Mouse (Mus musculus): Measurements from ENCODE around the gene Cdc34. TPM values are rescaled to one million over a fixed set of nuclear protein-coding genes. Genes with fewer than 3 reads are reported as not detected.

The Cdc34 gene
- polyA plus RNA-seq (2014; fragmentation: Illumina TruSeq; extraction: RNeasy Lipid Tissue Mini Kit (QIAGEN cat#74804); ENCODE audit: low read depth, low replicate concordance) = 64.7 TPM

GRCm38 (mm10) chr10:79681591-79682245, at the start of gene Cdc34:
Gene Cdc34 (plus strand): TSS chr10:79682195.

GRCm38 (mm10) chr10:79637128-79638110, 44.6 kb upstream of the Cdc34 start, which contains the start of gene Shc2:
Gene Shc2 (minus strand): TSS chr10:79637918.

GRCm38 (mm10) chr10:79645711-79646110, 36.3 kb upstream of the Cdc34 start, which contains the start of gene Odf3l2:
Gene Odf3l2 (minus strand): TSS chr10:79645738.

GRCm38 (mm10) chr10:79664131-79664665, 17.8 kb upstream of the Cdc34 start, which contains the start of gene Madcam1:
Gene Madcam1 (plus strand): TSS chr10:79664559.

GRCm38 (mm10) chr10:79668771-79669575, 13.0 kb upstream of the Cdc34 start, which contains the start of gene Tpgs1:
Gene Tpgs1 (plus strand): TSS chr10:79669369.

DNA sequence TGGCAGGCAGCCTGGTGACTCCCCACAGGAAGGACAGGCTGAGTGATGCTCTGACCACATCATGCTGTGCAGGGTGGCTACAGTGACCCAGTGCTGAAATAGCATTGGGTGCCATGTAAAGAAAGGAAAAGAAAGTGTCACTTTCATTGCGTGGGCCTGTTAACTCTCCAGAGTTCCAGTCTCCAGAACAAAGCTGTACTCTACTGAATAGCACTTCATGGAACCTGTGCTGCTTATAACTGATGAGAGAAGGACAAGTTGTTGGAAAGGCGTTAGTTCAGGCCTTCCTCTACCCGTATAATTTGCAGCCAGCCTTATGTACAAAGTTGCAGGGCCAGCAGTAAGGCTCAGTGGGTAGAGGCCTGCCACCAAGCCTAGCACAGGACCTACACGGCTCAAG, 6.7 kb downstream of the Cdc34 start, which contains the start of gene Gzmm:
Gzmm (plus strand) TSS at position 301 of the 400 bp plus-strand sequence.

DNA sequence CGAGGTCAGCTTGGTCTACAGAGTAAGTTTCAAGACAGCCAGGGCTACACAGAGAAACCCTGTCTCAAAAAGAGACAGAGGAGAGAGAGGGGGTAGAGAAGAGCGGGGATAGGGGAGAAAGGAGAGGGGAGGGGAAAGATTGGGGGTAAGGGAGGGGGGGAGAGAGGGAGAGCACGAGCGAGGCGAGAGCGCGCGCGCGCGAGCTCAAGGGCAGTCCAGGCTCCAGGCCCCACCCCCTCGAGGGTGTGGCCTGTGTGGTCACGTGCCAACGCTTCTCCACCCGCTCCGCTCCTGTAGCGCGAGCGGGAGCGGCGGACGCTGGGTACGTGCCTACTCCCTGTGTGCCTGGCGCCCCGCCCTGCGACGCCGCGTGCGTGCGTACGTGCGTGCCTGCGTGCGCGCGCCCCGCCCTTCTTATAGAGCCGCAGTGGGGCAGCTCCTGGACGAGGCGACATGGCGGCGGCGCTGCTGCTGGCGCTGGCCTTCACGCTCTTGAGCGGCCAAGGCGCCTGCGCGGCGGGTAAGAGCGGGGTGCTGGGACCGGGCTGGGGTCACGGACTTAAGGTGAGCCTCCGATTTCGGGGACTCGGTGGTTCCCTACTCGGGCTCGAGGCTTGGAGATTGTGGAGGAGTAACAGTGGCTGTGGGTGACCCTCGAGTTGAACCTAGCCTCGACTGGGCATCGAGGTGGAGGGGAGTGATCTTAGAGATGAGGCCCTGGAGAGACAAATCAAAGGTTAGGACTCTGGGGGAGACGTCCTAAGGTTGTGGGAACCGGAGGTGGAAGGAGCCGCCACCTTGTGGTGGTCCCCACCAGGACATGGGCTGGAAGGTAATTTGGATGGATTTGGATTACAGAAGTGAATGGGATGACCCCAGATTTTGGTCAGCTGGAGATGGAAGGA, 22.3 kb downstream of the Cdc34 start, which contains the start of gene Bsg:
Bsg (plus strand) TSS at position 427 of the 905 bp plus-strand sequence.

GRCm38 (mm10) chr10:79716254-79716987, 34.4 kb downstream of the Cdc34 start, which contains the start of gene Hcn2:
Gene Hcn2 (plus strand): TSS chr10:79716634.

Other genes with a start within 250 kb of the Cdc34 start
- gene Vmn2r83, start 213.5 kb upstream of the Cdc34 start, polyA plus RNA-seq (2014; fragmentation: Illumina TruSeq; extraction: RNeasy Lipid Tissue Mini Kit (QIAGEN cat#74804); ENCODE audit: low read depth, low replicate concordance) = not detected
- gene Plpp2, start 148.4 kb upstream of the Cdc34 start, polyA plus RNA-seq (2014; fragmentation: Illumina TruSeq; extraction: RNeasy Lipid Tissue Mini Kit (QIAGEN cat#74804); ENCODE audit: low read depth, low replicate concordance) = 32.1 TPM
- gene Mier2, start 127.0 kb upstream of the Cdc34 start, polyA plus RNA-seq (2014; fragmentation: Illumina TruSeq; extraction: RNeasy Lipid Tissue Mini Kit (QIAGEN cat#74804); ENCODE audit: low read depth, low replicate concordance) = 21.9 TPM
- 5.1 TPM for gene Theg, start 94.9 kb upstream of the Cdc34 start, polyA plus RNA-seq (2014; fragmentation: Illumina TruSeq; extraction: RNeasy Lipid Tissue Mini Kit (QIAGEN cat#74804); ENCODE audit: low read depth, low replicate concordance)
- gene C2cd4c, start 68.2 kb upstream of the Cdc34 start, polyA plus RNA-seq (2014; fragmentation: Illumina TruSeq; extraction: RNeasy Lipid Tissue Mini Kit (QIAGEN cat#74804); ENCODE audit: low read depth, low replicate concordance) = not detected
- gene Shc2, start 44.3 kb upstream of the Cdc34 start, polyA plus RNA-seq (2014; fragmentation: Illumina TruSeq; extraction: RNeasy Lipid Tissue Mini Kit (QIAGEN cat#74804); ENCODE audit: low read depth, low replicate concordance) = 4.0 TPM
- not detected for gene Odf3l2, start 36.5 kb upstream of the Cdc34 start, polyA plus RNA-seq (2014; fragmentation: Illumina TruSeq; extraction: RNeasy Lipid Tissue Mini Kit (QIAGEN cat#74804); ENCODE audit: low read depth, low replicate concordance)
- not detected for gene Madcam1, start 17.6 kb upstream of the Cdc34 start, polyA plus RNA-seq (2014; fragmentation: Illumina TruSeq; extraction: RNeasy Lipid Tissue Mini Kit (QIAGEN cat#74804); ENCODE audit: low read depth, low replicate concordance)
- gene Tpgs1, start 12.8 kb upstream of the Cdc34 start, polyA plus RNA-seq (2014; fragmentation: Illumina TruSeq; extraction: RNeasy Lipid Tissue Mini Kit (QIAGEN cat#74804); ENCODE audit: low read depth, low replicate concordance) = 29.6 TPM
- 0.63 TPM for gene Gzmm, start 6.8 kb downstream of the Cdc34 start, polyA plus RNA-seq (2014; fragmentation: Illumina TruSeq; extraction: RNeasy Lipid Tissue Mini Kit (QIAGEN cat#74804); ENCODE audit: low read depth, low replicate concordance)
- gene Bsg, start 22.3 kb downstream of the Cdc34 start, polyA plus RNA-seq (2014; fragmentation: Illumina TruSeq; extraction: RNeasy Lipid Tissue Mini Kit (QIAGEN cat#74804); ENCODE audit: low read depth, low replicate concordance) = 523 TPM
- 0.37 TPM for gene Hcn2, start 34.4 kb downstream of the Cdc34 start, polyA plus RNA-seq (2014; fragmentation: Illumina TruSeq; extraction: RNeasy Lipid Tissue Mini Kit (QIAGEN cat#74804); ENCODE audit: low read depth, low replicate concordance)
- 24.5 TPM for gene Polrmt, start 64.4 kb downstream of the Cdc34 start, polyA plus RNA-seq (2014; fragmentation: Illumina TruSeq; extraction: RNeasy Lipid Tissue Mini Kit (QIAGEN cat#74804); ENCODE audit: low read depth, low replicate concordance)
- not detected for gene Fgf22, start 72.9 kb downstream of the Cdc34 start, polyA plus RNA-seq (2014; fragmentation: Illumina TruSeq; extraction: RNeasy Lipid Tissue Mini Kit (QIAGEN cat#74804); ENCODE audit: low read depth, low replicate concordance)
- gene Rnf126, start 84.8 kb downstream of the Cdc34 start, polyA plus RNA-seq (2014; fragmentation: Illumina TruSeq; extraction: RNeasy Lipid Tissue Mini Kit (QIAGEN cat#74804); ENCODE audit: low read depth, low replicate concordance) = 37.4 TPM
- 19.8 TPM for gene Fstl3, start 95.1 kb downstream of the Cdc34 start, polyA plus RNA-seq (2014; fragmentation: Illumina TruSeq; extraction: RNeasy Lipid Tissue Mini Kit (QIAGEN cat#74804); ENCODE audit: low read depth, low replicate concordance)
- not detected for gene Prss57, start 108.8 kb downstream of the Cdc34 start, polyA plus RNA-seq (2014; fragmentation: Illumina TruSeq; extraction: RNeasy Lipid Tissue Mini Kit (QIAGEN cat#74804); ENCODE audit: low read depth, low replicate concordance)
- 60.4 TPM for gene Palm, start 111.4 kb downstream of the Cdc34 start, polyA plus RNA-seq (2014; fragmentation: Illumina TruSeq; extraction: RNeasy Lipid Tissue Mini Kit (QIAGEN cat#74804); ENCODE audit: low read depth, low replicate concordance)
- gene Misp, start 138.8 kb downstream of the Cdc34 start, polyA plus RNA-seq (2014; fragmentation: Illumina TruSeq; extraction: RNeasy Lipid Tissue Mini Kit (QIAGEN cat#74804); ENCODE audit: low read depth, low replicate concordance) = 1.5 TPM
- gene Ptbp1, start 172.2 kb downstream of the Cdc34 start, polyA plus RNA-seq (2014; fragmentation: Illumina TruSeq; extraction: RNeasy Lipid Tissue Mini Kit (QIAGEN cat#74804); ENCODE audit: low read depth, low replicate concordance) = 149 TPM
- gene Prtn3, start 192.3 kb downstream of the Cdc34 start, polyA plus RNA-seq (2014; fragmentation: Illumina TruSeq; extraction: RNeasy Lipid Tissue Mini Kit (QIAGEN cat#74804); ENCODE audit: low read depth, low replicate concordance) = 14.3 TPM
- gene Plppr3, start 192.4 kb downstream of the Cdc34 start, polyA plus RNA-seq (2014; fragmentation: Illumina TruSeq; extraction: RNeasy Lipid Tissue Mini Kit (QIAGEN cat#74804); ENCODE audit: low read depth, low replicate concordance) = 7.2 TPM
- 0.67 TPM for gene Elane, start 204.1 kb downstream of the Cdc34 start, polyA plus RNA-seq (2014; fragmentation: Illumina TruSeq; extraction: RNeasy Lipid Tissue Mini Kit (QIAGEN cat#74804); ENCODE audit: low read depth, low replicate concordance)
- gene Cfd, start 208.7 kb downstream of the Cdc34 start, polyA plus RNA-seq (2014; fragmentation: Illumina TruSeq; extraction: RNeasy Lipid Tissue Mini Kit (QIAGEN cat#74804); ENCODE audit: low read depth, low replicate concordance) = 6,422 TPM
- gene Med16, start 226.7 kb downstream of the Cdc34 start, polyA plus RNA-seq (2014; fragmentation: Illumina TruSeq; extraction: RNeasy Lipid Tissue Mini Kit (QIAGEN cat#74804); ENCODE audit: low read depth, low replicate concordance) = 25.6 TPM
- gene Gm26602, start 228.7 kb downstream of the Cdc34 start, polyA plus RNA-seq (2014; fragmentation: Illumina TruSeq; extraction: RNeasy Lipid Tissue Mini Kit (QIAGEN cat#74804); ENCODE audit: low read depth, low replicate concordance) = not detected
- gene Kiss1r, start 234.8 kb downstream of the Cdc34 start, polyA plus RNA-seq (2014; fragmentation: Illumina TruSeq; extraction: RNeasy Lipid Tissue Mini Kit (QIAGEN cat#74804); ENCODE audit: low read depth, low replicate concordance) = 2.7 TPM
- gene R3hdm4, start 239.0 kb downstream of the Cdc34 start, polyA plus RNA-seq (2014; fragmentation: Illumina TruSeq; extraction: RNeasy Lipid Tissue Mini Kit (QIAGEN cat#74804); ENCODE audit: low read depth, low replicate concordance) = 81.2 TPM
- 4.9 TPM for gene Arid3a, start 244.8 kb downstream of the Cdc34 start, polyA plus RNA-seq (2014; fragmentation: Illumina TruSeq; extraction: RNeasy Lipid Tissue Mini Kit (QIAGEN cat#74804); ENCODE audit: low read depth, low replicate concordance)

Data from adipose tissue, adult 10 weeks (tissue).